Mouse (Mus musculus): ENCODE results near the gene Tmem98. TPM values are rescaled to one million over a fixed set of nuclear protein-coding genes. Genes with fewer than 3 reads are reported as not detected.

Tmem98 gene
- polyA plus RNA-seq, 1 experiment = 9.6 TPM

DNA sequence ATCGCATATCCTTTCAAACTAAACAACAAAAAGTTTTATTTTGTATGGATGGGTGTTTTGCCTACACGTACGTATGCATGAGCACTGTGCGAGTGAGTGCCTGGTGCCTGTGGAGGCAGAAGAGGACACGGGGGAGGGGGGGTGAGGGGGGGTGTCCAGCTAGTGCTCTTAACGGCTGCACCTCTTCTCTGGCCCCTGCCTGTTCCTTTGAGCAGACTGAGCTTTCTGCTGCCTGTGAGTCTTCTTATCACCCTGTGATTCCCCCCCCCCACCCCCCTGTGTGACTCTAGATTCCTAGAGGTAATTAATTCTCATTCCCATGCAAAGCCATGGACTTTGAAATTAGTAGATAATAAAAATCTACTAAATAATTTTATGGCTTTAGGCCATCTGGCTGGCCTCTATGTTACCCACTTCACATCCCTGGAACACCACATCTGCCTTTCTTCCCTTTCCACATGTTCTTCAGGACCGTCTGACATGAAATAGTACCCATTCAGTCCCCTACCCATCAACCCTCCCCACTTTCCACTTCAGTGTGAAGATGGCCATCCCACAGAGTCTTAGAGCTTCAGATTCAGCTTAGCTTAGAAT is 20.2 kb upstream of the Tmem98 start:
- no peak overlapping the region for H3K27ac ChIP-seq (ENCODE audit: insufficient read depth, low read length)
- no peak for TF ChIP-seq CTCF (IDR thresholded peaks at IDR 0.05; ENCODE audit: extremely low read depth, insufficient read depth, insufficient read length, insufficient replicate concordance)
- no peak for TF ChIP-seq POLR2A (IDR thresholded peaks at IDR 0.05; ENCODE audit: low read depth, low read length)
- no peaks in the 10 kb centered on the region for H3K36me3 ChIP-seq (ENCODE audit: control insufficient read depth, insufficient read depth, low read length)
- H3K27me3 ChIP-seq (ENCODE audit: control insufficient read depth, insufficient read depth, low read length) = no peaks in the 10 kb centered on the region
- no peak overlapping the region for H3K4me3 ChIP-seq (ENCODE audit: extremely low read depth, insufficient read depth, insufficient read length)
- no peaks in the 10 kb centered on the region for H3K4me1 ChIP-seq (ENCODE audit: control insufficient read depth, insufficient read depth, insufficient read length)
- WGBS = 78% methylated on average over 7 of the region's 7 CpGs
- DNase-seq (ENCODE audit: low read depth in 1 of 2, low spot score in 2 of 2) = no peak

DNA sequence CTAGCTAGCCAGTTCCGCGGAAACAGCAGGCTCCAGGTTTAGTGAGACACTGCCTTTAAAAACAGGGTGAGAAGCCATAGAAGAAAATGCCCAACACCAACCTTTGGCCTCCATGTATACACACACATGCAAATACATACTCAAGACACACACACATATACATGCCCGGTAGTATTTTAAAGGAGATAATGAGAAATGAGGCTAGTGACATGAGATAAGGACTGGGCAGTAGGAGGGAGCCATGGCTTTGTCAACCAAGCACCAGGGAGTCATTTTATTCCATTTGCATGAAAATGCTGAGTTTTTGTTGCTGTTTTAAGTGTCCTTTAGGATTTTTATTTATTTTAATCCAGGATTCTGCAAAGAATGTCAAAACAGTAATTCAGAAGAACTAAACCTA is 19.6 kb upstream of the Tmem98 start:
- no peak for DNase-seq (ENCODE audit: low read depth in 1 of 2, low spot score in 2 of 2)
- Histone ChIP-seq H3K36me3 (ENCODE audit: control insufficient read depth, insufficient read depth, low read length) (no peaks in the 10 kb centered on the region), H3K4me3 (ENCODE audit: extremely low read depth, insufficient read depth, insufficient read length) (no peak overlapping the region), H3K4me1 (ENCODE audit: control insufficient read depth, insufficient read depth, insufficient read length) (no peaks in the 10 kb centered on the region), H3K27me3 (ENCODE audit: control insufficient read depth, insufficient read depth, low read length) (no peaks in the 10 kb centered on the region), H3K27ac (ENCODE audit: insufficient read depth, low read length) (no peak overlapping the region)
- no peak for TF ChIP-seq CTCF (IDR thresholded peaks at IDR 0.05; ENCODE audit: extremely low read depth, insufficient read depth, insufficient read length, insufficient replicate concordance)
- no peak for TF ChIP-seq POLR2A (IDR thresholded peaks at IDR 0.05; ENCODE audit: low read depth, low read length)
- 83% methylated on average over 3 of the region's 3 CpGs for WGBS

- Histone ChIP-seq H3K27me3 (ENCODE audit: control insufficient read depth, insufficient read depth, low read length) (no peaks in the 10 kb centered on the region), H3K4me3 (ENCODE audit: extremely low read depth, insufficient read depth, insufficient read length) (no peak overlapping the region), H3K4me1 (ENCODE audit: control insufficient read depth, insufficient read depth, insufficient read length) (no peaks in the 10 kb centered on the region), H3K27ac (ENCODE audit: insufficient read depth, low read length) (no peak overlapping the region), H3K36me3 (ENCODE audit: control insufficient read depth, insufficient read depth, low read length) (no peaks in the 10 kb centered on the region)
- no peak for DNase-seq (ENCODE audit: low read depth in 1 of 2, low spot score in 2 of 2)
- 40% methylated on average over 3 of the region's 3 CpGs for WGBS
- TF ChIP-seq CTCF (IDR thresholded peaks at IDR 0.05; ENCODE audit: extremely low read depth, insufficient read depth, insufficient read length, insufficient replicate concordance) = no peak
- TF ChIP-seq POLR2A (IDR thresholded peaks at IDR 0.05; ENCODE audit: low read depth, low read length) = no peak
Observed at GRCm38 (mm10) chr11:80791677-80792432, 18.1 kb upstream of the Tmem98 start.

DNA sequence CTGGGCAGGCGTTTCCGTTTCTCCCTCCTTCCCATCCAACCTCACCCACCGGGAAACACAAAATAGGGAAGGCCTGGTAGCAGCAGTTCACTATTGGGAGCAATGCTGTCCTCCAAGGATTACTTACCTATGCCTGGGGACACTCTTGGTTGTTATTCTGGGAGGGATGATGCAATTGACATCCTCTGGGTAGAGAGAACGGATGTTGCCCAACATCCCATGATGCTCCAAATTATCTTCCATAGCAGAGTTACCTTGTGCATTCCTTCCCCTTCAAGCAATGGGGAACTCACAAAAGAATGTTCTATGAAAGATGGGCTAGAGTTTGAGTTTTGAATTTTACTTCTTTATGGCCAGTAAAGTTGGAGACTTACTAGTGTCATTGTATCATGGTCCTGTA is 16.6 kb upstream of the Tmem98 start:
- Histone ChIP-seq H3K36me3 (ENCODE audit: control insufficient read depth, insufficient read depth, low read length) (no peaks in the 10 kb centered on the region), H3K4me1 (ENCODE audit: control insufficient read depth, insufficient read depth, insufficient read length) (no peaks in the 10 kb centered on the region), H3K27ac (ENCODE audit: insufficient read depth, low read length) (no peak overlapping the region), H3K27me3 (ENCODE audit: control insufficient read depth, insufficient read depth, low read length) (no peaks in the 10 kb centered on the region), H3K4me3 (ENCODE audit: extremely low read depth, insufficient read depth, insufficient read length) (no peak overlapping the region)
- TF ChIP-seq POLR2A (IDR thresholded peaks at IDR 0.05; ENCODE audit: low read depth, low read length) (no peak), CTCF (IDR thresholded peaks at IDR 0.05; ENCODE audit: extremely low read depth, insufficient read depth, insufficient read length, insufficient replicate concordance) (no peak)
- WGBS = 89% methylated on average over 4 of the region's 4 CpGs
- no peak for DNase-seq (ENCODE audit: low read depth in 1 of 2, low spot score in 2 of 2)

DNA sequence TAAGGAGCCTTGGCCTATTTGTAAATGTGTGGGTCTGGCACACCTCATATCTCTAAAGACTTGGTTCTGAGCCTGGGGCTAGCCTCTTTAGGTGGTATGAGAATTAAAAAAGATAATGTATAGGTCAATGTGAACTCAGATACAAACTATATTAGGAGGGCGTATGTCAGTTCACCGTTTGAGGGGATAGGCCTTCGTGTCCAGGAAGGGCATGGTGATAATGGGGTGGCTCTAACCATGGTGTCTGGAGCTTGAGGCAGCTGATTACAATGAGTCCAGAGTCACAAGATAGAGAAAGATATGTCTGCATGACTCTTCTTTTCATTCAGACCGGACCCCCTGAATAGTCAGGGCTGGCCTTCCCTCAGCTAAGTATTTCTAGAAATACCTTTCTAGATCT is 15.7 kb upstream of the Tmem98 start:
- Histone ChIP-seq H3K27me3 (ENCODE audit: control insufficient read depth, insufficient read depth, low read length) (no peaks in the 10 kb centered on the region), H3K36me3 (ENCODE audit: control insufficient read depth, insufficient read depth, low read length) (no peaks in the 10 kb centered on the region), H3K27ac (ENCODE audit: insufficient read depth, low read length) (no peak overlapping the region), H3K4me3 (ENCODE audit: extremely low read depth, insufficient read depth, insufficient read length) (no peak overlapping the region), H3K4me1 (ENCODE audit: control insufficient read depth, insufficient read depth, insufficient read length) (no peaks in the 10 kb centered on the region)
- 78% methylated on average over 4 of the region's 4 CpGs for WGBS
- no peak for DNase-seq (ENCODE audit: low read depth in 1 of 2, low spot score in 2 of 2)
- no peak for TF ChIP-seq POLR2A (IDR thresholded peaks at IDR 0.05; ENCODE audit: low read depth, low read length)
- no peak for TF ChIP-seq CTCF (IDR thresholded peaks at IDR 0.05; ENCODE audit: extremely low read depth, insufficient read depth, insufficient read length, insufficient replicate concordance)

GRCm38 (mm10) chr11:80795431-80795830 is 14.5 kb upstream of the Tmem98 start:
- H3K36me3 ChIP-seq (ENCODE audit: control insufficient read depth, insufficient read depth, low read length) = no peaks in the 10 kb centered on the region
- H3K27ac ChIP-seq (ENCODE audit: insufficient read depth, low read length) = no peak overlapping the region
- 66% methylated on average over 8 of the region's 8 CpGs for WGBS
- no peaks in the 10 kb centered on the region for H3K4me1 ChIP-seq (ENCODE audit: control insufficient read depth, insufficient read depth, insufficient read length)
- DNase-seq (ENCODE audit: low read depth in 1 of 2, low spot score in 2 of 2) = no peak
- TF ChIP-seq CTCF (IDR thresholded peaks at IDR 0.05; ENCODE audit: extremely low read depth, insufficient read depth, insufficient read length, insufficient replicate concordance) = no peak
- TF ChIP-seq POLR2A (IDR thresholded peaks at IDR 0.05; ENCODE audit: low read depth, low read length) = no peak
- H3K27me3 ChIP-seq (ENCODE audit: control insufficient read depth, insufficient read depth, low read length) = no peaks in the 10 kb centered on the region
- no peak overlapping the region for H3K4me3 ChIP-seq (ENCODE audit: extremely low read depth, insufficient read depth, insufficient read length)

DNA sequence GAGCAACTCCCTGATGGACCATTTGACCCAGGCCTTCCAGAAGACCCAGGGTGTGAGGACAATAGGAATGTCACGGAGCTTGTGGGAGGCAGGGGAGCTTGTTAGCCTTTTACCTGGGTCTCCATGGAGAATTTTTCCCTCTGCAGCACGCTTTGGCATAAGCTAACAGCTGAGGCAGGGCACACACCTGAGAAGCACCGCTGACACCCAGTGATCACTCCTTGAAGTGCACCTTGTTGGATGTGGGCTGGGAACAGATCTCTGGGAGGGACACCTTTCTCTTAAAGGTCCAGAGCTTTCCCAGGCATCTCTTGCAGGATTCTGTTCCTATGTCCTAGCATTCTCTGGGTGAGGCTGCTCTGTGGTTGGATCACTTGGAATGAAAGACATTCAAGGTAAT is 10.0 kb upstream of the Tmem98 start:
- Histone ChIP-seq H3K27ac (ENCODE audit: insufficient read depth, low read length) (no peak overlapping the region), H3K36me3 (ENCODE audit: control insufficient read depth, insufficient read depth, low read length) (no peaks in the 10 kb centered on the region), H3K4me1 (ENCODE audit: control insufficient read depth, insufficient read depth, insufficient read length) (no peaks in the 10 kb centered on the region; the same call in 1 of the 2 replicates), H3K27me3 (ENCODE audit: control insufficient read depth, insufficient read depth, low read length) (no peaks in the 10 kb centered on the region), H3K4me3 (ENCODE audit: extremely low read depth, insufficient read depth, insufficient read length) (no peak overlapping the region)
- 69% methylated on average over 3 of the region's 3 CpGs for WGBS
- TF ChIP-seq POLR2A (IDR thresholded peaks at IDR 0.05; ENCODE audit: low read depth, low read length) (no peak), CTCF (IDR thresholded peaks at IDR 0.05; ENCODE audit: extremely low read depth, insufficient read depth, insufficient read length, insufficient replicate concordance) (peak; percentile 30; the same call in 1 of the 2 replicates)
- DNase-seq (ENCODE audit: low read depth in 1 of 2, low spot score in 2 of 2) = no peak

All from spleen, adult 2 months (tissue).